Mouse (Mus musculus) frontal cortex, postnatal 14 days (tissue): Measurements from ENCODE around the gene Prkci.

Experiments
- DNase-seq, 2 experiments: peaks; one replicate each; pipeline ENCODE4 v3.0.0; 2022; ENCODE audit warnings: low spot score in 2 of 2

Prkci gene

DNA sequence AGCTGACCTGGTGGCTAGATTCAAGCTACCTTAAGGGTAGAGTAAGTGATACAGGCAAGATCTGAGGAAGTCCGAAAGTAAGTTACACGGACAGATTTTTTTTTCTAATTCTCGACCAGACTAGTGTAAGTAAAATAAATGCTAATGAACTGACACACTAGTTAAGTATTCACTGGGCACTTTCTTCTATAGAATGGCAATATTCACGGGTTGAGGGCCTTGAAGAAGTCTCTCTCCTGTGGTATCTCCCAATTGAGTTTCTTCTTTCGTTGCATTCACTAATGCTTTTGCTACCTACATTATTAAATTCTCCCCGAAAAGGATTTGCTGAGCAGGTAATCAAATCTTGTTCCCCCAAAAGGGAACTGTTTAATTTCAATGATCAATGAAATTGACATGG, 688 bp upstream of the Prkci start:
- no peak for DNase-seq

DNA sequence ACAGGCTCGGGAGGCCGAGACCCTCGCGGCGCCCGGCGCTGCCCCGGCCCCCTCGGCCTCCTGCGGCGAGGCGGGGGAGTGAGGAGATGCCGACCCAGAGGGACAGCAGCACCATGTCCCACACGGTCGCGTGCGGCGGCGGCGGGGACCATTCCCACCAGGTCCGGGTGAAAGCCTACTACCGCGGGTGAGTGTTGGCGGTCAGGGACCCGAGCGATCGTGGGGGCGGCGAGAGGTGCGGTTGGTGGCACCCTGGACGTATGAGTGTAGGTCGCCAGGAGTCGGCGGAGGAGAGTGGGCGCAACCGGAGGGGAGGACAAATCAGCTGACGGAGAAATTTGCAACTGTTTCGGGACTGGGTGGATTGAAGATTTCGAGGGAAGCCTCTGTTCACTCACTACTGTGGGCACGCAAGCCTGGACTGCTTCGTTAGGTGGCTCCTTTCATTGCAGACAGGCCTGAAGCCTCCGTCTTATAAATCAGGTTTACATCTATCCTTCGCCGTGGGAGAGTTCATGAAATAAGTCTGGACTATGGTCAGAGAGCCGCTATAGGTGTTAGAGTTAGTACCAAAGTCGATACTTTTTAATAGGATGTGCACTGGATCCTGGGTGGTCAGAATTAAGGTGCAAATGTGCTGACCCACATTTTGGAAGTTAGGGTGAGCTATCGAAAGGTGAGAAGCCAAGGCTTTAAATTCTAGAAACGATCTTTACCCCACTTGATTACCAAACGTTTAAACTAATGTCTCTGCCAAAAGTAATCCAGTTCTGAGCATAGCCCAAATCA, 546 bp downstream of the Prkci start:
- peak in 1 of 2 experiments; percentile 62 for DNase-seq

DNA sequence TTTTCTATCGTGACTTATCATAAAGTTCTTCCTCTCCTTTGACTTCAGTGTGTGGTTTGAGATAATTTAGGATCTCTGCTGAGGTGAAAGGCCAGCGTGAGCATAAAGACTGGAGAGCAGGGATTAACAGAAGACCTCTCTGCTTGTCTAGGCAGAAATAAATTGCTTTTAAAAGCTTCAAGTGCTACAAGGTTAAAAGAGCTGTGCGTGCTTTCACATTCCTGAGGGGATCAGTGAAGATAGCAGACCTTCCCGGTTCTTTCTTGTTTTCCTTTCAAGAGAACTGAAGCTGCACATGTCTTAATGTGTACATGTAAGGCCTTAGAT, 1.1 kb downstream of the Prkci start:
- no peak for DNase-seq

DNA sequence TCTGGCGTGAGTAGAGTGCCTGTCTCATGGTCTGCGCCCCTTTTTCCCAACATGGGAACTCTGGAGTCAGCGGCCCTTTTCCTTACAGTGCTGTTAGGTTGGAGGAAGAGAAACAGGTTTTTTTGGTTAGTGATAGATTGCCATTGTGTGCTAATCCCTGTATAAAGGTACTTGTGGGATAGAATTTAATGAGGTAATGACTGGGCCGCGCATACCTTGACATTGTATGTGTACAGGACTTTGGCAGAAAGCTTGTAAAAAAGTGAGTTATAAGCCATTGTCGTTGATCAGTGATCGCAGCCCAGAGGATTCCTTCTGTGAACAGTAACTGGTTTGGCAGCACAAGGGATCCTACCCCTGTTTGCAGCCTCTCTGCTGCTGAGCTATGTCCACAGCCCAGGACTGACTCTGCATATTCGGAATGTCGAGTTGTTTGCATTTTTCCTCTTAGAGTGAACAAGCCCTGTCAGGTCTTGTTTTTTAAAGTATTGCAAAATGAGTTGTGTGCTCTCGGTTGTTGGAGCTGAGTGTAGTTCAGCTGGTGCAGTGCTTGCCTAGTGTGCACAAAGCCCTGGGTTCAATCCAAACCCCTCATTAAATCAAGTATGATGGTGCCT, 4.0 kb downstream of the Prkci start:
- no peak for DNase-seq

DNA sequence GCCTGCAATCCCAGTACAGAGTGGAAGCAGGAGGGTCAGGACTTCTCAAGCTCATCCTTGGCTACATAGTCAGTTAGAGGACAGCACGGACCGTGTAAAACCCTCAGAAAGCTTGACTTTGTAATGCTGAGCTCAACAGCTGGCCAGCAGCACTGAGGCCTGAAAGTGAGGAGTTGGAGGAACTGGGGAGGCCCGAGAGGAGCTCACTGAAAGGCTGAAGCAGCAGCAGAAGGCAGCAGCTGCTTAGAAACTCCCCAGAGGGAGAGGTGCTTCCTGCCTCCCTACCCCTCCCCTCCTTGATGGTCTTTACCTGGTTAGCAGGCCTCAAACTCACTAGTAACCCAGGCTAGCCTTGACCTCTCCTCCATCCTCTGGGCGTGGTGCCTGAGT, 4.5 kb downstream of the Prkci start:
- no peak for DNase-seq

DNA sequence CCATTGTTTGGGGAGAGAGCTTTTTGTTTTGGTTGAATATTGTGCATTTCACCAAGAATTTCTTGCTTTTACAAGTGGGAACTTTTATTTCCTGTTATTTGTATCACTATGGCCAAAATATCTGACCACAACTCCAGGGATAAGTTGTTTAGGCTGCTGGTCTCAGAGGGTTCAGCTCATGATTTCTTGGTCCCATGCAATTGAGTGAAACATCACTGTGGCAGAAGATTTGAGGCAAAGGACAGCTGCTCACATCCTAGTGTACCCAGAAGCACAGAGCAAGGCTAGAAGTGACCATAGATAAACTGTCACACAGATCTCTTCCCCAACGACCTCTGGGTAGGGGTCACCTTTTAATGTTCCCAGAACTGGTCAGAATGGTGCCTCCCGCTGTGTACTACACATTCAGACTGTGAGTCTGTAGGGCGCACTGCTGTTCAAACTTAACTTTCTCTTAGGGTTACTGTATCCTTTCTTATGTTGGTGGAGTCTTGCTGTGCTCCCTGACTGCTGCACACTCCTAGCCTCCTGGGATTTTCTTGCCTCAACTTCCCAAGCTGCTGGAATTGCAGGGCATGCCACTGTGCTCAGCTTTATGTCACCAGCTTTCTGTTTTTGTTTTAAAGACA, 5.6 kb downstream of the Prkci start:
- DNase-seq: no peak

DNA sequence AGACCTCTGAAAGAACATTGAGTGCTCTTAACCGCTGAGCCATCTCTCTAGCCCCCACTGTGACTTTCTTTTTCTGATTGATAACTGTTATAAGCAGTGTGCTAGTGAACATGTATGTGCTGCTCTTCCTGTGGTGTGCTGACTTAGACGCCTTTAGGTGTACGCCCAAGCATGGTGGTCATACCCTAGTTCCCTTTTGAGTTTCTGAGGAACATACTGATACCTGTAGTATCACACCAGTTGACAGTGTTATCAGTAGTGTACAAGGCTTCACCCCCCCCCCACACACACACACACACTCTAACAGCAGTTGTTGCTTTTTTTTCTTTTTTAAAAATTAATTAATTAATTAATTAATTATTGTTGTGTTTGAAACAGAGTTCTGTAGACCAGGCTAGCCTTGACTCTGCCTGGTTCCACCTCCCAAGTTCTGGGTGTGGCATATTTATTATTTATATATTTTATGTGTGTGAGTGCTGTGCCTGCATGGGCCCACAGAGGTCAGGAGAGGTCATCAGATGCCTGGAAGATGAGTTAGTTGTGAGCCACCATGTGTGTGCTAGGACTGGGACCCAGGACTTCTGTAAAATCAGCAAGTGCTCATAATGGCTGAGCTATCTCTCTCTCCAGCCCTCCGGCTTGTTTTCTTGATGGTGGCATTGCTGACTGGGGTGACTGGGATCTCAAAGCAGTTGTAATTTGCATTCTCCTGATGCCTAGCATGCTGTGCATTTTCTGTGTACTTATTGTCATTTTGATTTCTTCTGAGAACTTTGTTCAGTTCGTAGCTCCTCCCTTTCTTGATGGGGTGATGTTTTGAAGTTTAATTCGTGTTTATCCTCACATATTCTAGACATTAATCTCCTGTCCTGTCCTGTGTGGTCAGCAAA, 9.0 kb downstream of the Prkci start:
- no peak for DNase-seq

DNA sequence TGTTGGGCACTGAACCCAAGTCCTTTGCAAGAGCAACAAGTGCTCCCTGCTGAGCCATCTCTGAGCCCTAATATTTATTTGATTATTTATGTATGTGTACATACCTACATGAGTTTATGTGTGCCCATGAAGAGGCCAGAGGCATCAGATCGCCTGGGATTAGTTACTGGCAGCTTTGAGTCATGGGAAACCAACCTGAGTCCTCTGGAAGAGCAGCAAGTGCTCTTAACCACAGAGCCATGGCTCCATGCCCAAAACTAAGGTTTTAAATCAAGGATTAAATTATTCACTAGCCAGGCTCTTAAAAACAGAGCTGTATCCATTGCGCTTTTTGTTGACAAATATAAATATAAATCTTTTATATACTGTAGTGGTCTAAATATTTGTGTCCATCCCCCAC, 18.8 kb downstream of the Prkci start:
- no peak for DNase-seq

DNA sequence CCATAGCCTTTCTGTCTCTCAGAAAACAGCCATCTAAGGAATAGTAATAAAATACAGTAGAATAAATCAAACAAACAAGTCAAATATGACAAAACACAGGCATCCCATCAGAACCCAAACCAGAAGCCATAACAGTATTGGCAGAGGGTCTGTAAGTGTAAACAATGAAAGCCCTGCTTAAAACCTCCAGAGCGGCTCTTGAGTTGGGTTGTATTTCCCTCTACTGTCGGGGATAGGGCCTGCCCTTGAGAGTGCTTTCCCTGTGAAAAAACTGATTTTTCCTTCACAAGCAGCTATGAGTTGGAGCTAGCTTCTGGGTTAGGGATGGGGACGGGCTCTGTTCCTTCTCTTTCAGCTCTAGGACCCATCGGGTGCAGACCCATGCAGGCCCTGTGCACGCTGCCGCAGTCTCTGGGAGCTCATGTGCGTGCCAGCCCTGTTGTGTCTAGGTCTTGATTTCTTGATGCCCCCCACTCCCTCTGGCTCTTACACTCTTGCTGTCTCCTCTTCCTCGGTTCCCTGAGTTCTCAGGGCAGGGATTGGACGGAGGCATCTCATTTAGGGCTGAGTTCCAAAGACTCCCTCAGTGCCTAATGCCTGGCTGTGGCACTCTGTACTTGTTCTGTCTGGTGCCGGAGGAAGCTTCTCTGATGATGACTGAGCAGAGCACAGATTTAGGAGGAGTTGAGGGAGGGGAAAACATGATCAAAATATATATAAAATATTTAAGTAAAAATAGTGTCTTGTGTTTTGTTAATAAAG, 20.3 kb downstream of the Prkci start:
- no peak for DNase-seq

DNA sequence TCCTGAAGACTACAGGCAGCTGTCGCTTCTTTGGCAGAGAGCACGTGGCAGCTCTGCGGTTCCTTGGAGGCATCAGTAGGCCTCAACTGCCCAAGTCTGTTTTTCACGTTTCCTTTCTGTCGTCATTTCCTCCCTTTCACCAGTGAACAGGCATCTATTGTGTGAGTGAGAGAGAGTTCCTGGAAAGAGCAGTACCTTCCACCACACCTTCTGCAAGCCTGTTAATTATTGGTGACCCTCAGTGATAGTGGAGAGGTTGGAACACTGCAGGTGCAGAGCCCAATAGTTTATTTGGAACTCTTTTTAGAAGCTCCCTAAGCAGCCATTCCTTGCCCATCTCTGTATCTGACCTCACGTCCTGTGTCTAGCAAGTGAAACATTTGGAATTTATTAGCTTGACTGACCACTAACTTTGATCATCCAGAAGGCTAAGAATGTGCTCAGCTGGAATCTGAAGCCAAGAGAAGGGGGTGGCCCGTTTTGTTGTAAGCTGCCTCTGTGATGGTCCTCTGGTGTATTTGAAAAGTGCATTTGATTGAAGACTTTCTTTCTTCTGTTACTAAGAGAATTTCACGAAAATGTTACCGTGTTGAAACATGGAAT, 21.1 kb downstream of the Prkci start:
- DNase-seq: no peak

DNA sequence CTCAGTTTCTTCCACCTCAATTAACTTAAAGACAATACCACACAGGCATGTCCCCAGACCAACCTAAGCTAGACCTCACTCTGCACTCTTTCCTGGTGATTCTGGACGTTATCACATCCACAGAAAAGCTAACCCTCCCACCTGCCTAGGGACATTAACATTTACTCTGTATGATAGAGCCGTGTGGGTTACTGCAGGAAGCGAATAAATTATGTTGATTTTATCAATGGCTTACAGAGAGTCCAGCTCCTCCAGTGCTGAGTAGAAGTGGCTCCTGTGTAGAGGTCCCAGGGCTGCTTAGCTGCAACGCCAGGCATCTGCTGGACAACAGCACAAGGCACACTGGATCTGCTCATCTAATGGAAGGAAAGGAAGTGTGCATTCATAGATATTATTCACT, 22.1 kb downstream of the Prkci start:
- DNase-seq: no peak

DNA sequence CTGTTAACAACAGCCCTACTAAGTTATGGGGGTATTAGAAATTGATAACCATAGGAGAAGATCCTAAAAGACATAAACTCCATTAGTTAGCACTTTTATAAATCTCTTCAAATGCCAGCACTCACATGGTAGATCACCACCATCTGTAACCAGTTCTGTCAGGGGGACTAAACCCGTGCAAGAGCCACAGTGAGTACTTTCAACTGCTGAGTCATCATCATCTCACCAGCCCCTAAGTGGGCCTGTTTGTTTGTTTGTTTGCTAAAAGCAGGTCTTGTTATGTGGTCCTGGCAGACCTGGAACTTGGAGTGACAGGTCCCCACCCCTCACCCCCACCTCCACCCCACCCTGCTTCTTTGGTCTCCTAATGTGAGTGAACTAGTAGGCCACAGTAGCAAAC, 23.7 kb downstream of the Prkci start:
- no peak for DNase-seq

DNA sequence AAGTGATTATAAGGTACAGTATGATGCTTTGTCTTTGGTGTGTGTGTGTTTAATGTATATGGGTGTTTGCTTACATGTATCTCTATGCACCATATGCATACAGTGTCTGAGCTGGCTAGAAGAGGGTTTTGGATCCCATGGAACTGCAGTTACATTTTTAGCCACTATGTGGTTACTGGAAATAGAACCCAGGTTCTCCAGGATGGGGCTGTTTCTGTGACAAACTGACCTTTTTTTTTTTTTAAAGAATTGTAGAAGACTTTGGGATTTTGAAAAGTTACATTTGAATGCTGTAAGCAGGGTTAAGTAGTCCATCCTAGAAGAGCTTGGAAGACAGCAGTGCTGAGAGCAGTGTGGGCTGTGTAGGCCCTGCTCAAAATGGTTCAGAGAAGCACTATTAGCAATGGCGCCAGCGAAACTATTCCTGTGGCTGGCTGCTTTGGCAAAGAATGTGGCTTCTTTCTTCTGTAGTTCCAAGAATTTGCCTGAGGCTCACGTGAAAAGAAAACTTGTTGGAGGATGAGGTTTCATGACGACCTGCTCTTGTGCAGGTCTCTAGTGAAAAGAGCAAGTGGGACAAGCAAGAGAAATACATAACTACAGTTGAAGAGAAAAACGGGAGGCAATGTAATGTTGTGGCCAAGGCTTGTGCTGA, 24.4 kb downstream of the Prkci start:
- DNase-seq: no peak

DNA sequence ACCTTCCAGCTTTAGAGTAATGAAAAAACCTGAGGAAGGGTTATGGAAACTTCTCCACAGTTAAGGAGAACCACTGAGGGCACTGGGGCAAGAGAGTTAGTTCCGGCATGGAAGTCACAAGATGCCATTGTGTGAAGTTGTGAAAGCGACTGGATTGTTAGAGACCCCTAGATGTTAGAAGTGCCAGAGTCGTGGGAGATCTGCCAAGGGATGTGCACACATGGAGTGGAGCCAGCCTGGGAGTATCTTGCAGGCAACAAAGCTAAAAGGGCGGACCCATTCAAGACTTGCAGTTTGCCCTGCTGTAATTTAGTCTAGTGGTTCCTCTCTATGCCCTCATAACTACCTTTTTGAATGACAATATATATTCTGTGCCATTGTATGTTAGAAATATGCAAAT, 25.1 kb downstream of the Prkci start:
- no peak for DNase-seq

DNA sequence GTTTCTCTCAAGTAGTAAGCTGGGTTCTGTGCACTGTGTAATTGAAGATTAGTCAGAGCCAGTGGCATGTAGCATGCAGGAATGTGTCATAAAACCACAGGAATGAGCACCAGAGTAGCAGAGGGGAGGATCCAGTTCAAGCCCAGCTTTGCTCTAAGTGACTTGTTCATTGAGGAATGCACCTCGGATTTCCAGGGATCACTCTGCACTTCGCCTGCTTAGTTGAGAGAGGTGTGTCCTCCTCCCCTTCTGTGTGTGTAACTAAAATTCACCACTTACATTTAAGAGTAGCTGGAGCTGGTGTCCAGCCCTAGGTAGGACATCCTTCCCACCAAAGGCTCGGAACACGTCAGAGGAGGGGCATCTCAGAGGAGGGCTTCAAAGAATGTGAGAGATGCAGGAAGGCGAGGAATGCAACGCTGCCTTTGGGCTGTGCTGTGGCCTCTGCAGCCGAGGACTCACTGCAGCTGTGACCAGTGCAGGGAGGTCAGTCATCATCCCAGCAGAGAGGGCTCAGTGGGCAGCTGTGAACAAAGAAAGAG, 27.4 kb downstream of the Prkci start:
- DNase-seq: no peak

DNA sequence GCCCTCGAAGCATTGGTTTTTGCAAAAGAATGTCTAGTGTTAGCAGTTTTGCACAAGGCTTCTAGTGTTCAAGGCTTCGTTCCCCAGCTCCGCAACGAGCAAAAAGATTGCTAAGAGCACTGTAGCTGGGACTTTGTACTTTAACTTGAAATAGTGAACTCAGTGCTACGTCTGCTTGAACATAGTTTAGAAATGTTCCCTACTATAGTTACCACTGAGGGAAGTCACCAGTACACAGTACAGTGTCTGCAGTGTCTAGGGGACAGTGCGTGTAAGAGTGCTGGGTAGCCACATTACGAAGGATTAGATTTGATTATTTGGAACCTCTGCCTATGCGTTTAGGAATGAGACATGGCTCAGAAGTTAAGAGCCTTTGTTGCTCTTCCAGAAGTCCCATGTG, 32.2 kb downstream of the Prkci start:
- no peak for DNase-seq

DNA sequence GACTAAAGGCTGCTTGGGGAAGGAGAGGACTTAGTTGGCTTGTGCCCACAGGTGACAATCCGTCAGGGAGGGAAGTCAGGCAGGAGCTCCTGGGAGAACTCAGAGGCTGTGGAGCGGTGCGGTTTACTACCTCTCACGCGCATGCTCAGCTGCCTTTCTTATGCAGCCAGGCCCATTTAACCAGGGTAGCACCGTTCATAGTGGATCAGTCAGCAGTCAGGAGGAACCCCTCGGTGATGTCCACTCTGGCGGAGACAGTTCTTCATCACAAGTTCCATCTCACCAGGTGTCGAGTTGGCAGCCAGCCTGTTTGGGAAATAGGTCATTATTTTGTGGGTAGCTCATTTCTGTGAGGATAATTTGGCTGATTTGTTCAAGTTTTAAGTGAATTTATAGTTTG, 36.1 kb downstream of the Prkci start:
- DNase-seq: no peak

DNA sequence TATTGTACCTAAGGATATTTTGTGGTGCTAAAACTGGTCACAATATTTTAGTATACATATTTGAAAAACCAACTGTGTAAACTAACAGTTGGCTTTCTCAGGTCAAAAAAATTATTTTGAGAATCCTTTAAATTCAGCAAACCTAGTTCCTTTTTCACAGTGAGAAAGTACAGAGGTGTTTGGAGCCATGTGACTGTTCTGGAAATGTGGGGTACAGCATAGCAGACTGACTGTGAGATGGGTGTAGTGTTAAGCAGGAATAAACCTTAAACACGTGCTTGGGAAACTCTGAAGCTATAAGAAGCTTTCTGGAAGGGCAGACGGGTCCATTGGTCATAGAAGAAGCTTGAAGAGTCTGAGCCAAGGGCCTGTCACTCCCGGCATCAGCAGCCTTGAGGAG, 38.1 kb downstream of the Prkci start:
- DNase-seq: no peak

DNA sequence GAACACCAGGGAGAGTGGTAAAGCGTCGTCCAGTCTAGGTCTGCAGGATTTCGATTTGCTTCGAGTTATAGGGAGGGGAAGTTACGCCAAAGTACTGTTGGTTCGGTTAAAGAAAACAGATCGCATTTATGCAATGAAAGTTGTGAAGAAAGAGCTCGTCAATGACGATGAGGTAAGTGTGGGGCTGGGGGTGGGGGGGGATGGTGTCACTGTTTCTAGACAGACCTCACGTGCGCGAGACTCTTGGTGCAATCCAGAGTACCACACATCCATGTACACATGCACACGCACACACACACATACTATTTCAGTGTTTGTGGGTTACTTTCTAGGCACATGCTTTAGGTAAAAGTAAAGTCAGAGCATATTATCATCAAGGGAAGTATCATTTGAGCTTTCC, 42.3 kb downstream of the Prkci start:
- DNase-seq: no peak

DNA sequence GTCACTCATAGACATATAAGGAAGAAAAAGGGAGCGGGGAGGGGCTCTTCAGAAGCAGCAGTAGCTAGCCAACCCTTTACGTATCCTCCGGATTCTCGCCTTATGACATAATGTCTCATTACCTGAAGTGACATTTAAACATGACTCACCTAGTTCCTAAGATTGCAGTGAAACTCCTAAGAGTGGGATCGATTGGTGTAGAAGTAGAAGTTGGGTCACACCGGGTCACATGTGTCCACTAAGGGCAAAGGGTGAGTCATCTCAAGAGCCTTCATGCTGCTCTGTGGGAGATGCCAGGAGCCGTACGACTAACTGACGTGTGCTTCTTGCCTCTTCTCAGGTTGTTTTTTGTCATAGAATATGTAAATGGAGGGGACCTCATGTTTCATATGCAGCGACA, 43.1 kb downstream of the Prkci start:
- DNase-seq: no peak
